Mouse (Mus musculus) thymus, adult 2 months (tissue): ENCODE results near the gene Dnah1. TPM values are rescaled to one million over a fixed set of nuclear protein-coding genes. Genes with fewer than 3 reads are reported as not detected.

Experiments
- DNase-seq: peaks from one replicate; pipeline ENCODE4 v3.0.0; 2021
- H3K27ac ChIP-seq: fragments of 200-500 bp; 2 replicates; pipeline ENCODE4 v1.5.1; 2012; ENCODE audit warnings: low read length, control low read depth; ENCODE audit not compliant: control insufficient read depth, insufficient read depth
- H3K27me3 ChIP-seq: fragments of 200-500 bp; 2 replicates; pipeline ENCODE4 v1.6.1; 2012; ENCODE audit warnings: mild to moderate bottlenecking, low read length, moderate library complexity, mixed read lengths; ENCODE audit not compliant: control insufficient read depth, insufficient read depth
- H3K36me3 ChIP-seq: fragments of 200-500 bp; 2 replicates; pipeline ENCODE4 v1.6.1; 2012; ENCODE audit warnings: mild to moderate bottlenecking, low read length, moderate library complexity; ENCODE audit not compliant: control insufficient read depth, insufficient read depth
- H3K4me1 ChIP-seq: fragments of 200-500 bp; replicated peaks from 2 replicates; pipeline ENCODE4 v1.6.1; 2012; ENCODE audit warnings: low read length; ENCODE audit not compliant: control insufficient read depth, insufficient read depth
- H3K4me3 ChIP-seq: fragments of 200-500 bp; 2 replicates; pipeline ENCODE4 v1.5.1; 2012; ENCODE audit warnings: mild to moderate bottlenecking, low read length, control low read depth, moderate library complexity; ENCODE audit not compliant: control insufficient read depth, insufficient read depth
- CTCF ChIP-seq: fragments of 200-500 bp; IDR thresholded peaks from 2 replicates; pipeline ENCODE4 v1.5.1; 2012; ENCODE audit warnings: mild to moderate bottlenecking, control low read depth, low read length, moderate library complexity, borderline replicate concordance; ENCODE audit not compliant: control insufficient read depth, poor library complexity, insufficient read depth; ENCODE audit errors: extremely low read depth
- POLR2A ChIP-seq: fragments of 200-500 bp; IDR thresholded peaks from 2 replicates; pipeline ENCODE4 v1.6.1; 2012; ENCODE audit warnings: mild to moderate bottlenecking, low read length, control low read depth, moderate library complexity; ENCODE audit not compliant: control insufficient read depth, poor library complexity, insufficient read depth; ENCODE audit errors: extremely low read depth
- WGBS: fragments of 180-500 bp; shearing (Covaris S2); methylation state at CpG from one replicate; pipeline ENCODE4 v1.1.7; 2018; 5-methylcytosine and 5-hydroxymethylcytosine counted together
- polyA plus RNA-seq: library from polyadenylated mRNA; depleted of rRNA; stranded (reverse); fragments of >200 nt; gene quantifications from 2 replicates; pipeline ENCODE4 v1.2.3, GENCODE M21; 2012

The Dnah1 gene
- polyA plus RNA-seq, 1 experiment: 0.39 TPM

DNA sequence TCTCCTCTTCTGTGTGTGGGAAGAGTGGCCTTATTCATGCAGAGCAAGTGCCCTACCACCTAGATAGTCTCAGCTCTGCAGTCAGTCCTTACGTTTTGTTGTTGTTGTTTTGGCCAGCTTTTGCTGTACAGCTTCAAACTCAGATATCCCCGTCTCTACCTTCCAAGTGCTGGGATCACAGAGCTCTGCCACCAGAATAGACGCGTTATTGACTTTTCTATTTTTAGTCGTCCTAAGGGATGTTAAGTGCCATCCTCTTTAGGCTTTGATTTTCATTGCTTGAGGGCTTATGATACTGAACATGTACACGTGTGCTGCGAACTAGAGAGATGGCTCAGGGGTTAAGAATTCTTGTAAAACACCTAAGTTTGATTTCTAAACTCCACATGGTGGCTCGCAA, 19.5 kb upstream of the Dnah1 start:
- no peak overlapping the region for H3K27ac ChIP-seq
- WGBS: 97% methylated on average over 8 of the region's 8 CpGs

DNA sequence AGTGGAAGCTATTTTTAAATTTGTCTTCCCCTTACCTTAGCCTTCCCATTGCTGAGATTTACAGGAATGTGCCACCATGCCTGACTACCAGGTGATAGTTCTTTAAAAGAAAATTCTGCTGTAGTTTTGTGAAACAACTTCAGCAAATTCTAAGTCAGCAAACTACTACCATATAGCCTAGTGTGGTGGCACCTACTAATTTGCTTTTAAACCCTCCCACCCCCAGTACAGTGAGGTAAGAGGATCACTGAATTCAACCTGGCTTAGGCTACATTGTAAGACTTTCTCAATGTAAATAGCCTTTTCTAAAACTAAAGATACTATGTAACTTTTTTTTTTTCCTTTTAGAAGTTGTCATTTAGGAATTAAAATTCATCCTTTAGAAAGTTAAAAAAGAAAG, 14.3 kb upstream of the Dnah1 start:
- TF ChIP-seq POLR2A: no peak
- TF ChIP-seq CTCF: no peak
- peaks cover 4% of the 10 kb centered on the region for H3K36me3 ChIP-seq
- H3K4me1 ChIP-seq: peaks cover 2% of the 10 kb centered on the region; the same call in 1 of the 2 replicates
- H3K27ac ChIP-seq: 0 out of 2 replicates have a peak overlapping the region, but pooled peaks have one; percentile 44
- no peak for DNase-seq
- H3K4me3 ChIP-seq: no peak overlapping the region
- H3K27me3 ChIP-seq: no peaks in the 10 kb centered on the region

More for the DNA sequence above, 19.5 kb upstream of the Dnah1 start:
- Histone ChIP-seq H3K4me1 (no peaks in the 10 kb centered on the region), H3K36me3 (peaks cover 31% of the 10 kb centered on the region), H3K27me3 (no peaks in the 10 kb centered on the region), H3K4me3 (no peak overlapping the region)
- DNase-seq: no peak
- TF ChIP-seq POLR2A (no peak), CTCF (no peak)

DNA sequence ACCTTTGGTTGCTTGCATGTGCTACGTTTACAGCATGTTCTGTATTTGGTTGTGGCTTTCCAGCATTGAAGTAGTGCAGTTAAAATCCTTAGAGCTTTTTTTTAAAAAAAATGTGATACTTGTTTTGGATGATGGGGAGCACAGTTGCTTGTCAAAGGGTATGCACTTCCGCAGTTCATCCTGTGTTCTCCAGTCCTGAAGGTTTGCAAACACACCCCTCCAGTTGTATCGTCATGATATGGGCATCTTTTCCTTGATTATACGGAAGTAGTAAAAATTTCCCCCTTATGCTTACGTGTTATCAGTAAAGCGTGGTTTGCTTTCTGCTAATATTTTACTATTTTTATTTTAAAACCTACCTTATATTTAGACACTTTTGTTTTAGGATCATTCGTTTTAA, 13.7 kb upstream of the Dnah1 start:
- Histone ChIP-seq H3K27me3 (no peaks in the 10 kb centered on the region), H3K36me3 (peaks cover 4% of the 10 kb centered on the region), H3K4me1 (peaks cover 2% of the 10 kb centered on the region; the same call in 1 of the 2 replicates), H3K4me3 (no peak overlapping the region), H3K27ac (no peak overlapping the region)
- no peak for DNase-seq
- WGBS: 5% methylated on average over 7 of the region's 7 CpGs
- TF ChIP-seq POLR2A (no peak), CTCF (no peak)

DNA sequence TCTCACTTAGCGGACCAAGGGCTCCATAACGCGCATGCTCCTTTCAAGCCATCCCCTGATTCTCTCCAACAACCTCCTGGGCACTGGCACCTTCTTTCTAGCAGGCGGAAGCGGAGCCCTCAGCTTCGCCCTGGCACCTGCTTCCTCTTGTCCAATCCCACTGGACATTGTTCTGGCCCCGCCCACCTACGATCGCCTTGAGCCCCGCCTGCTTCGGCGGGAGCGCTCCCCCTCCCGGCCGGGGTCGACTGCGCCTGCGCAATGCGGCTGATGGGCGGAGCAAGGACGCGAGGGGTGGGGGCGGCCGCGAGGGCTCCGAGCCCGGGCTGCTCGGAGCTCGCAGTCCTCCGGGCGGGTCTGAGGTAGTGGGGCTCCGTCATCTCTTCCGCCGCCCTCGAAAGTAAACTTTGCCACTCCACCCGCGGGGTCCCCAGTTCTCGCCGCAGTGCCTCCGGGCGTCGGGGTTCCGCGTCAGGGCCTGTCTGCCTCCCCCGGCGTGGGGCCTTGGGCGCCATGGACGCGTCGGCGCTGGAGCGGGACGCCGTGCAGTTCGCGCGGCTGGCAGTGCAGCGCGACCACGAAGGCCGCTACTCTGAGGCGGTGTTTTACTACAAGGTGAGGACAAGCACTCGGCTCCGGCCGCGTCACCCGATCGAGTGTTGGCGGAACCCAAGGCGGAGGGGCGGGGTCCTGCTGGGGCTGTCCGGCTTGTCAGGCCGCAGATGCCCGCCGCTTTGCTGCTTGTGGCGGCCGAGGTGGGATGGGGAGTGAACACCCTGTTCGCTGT, 12.9 kb upstream of the Dnah1 start, which contains the start of gene Capn7:
TSS of gene Capn7 (plus strand) at position 270 of the 787 bp plus-strand sequence.
- Histone ChIP-seq H3K4me1 (peaks cover 2% of the 10 kb centered on the region; the same call in 1 of the 2 replicates), H3K27me3 (no peaks in the 10 kb centered on the region), H3K4me3 (peak within 1 kb of the TSS; percentile 87), H3K27ac (peak within 1 kb of the TSS; percentile 45), H3K36me3 (peaks cover 4% of the 10 kb centered on the region)
- TF ChIP-seq CTCF (peak; percentile 63), POLR2A (peak; percentile 98)
- peak; percentile 98 for DNase-seq
- WGBS: under 1% methylated on average over 78 of the region's 78 CpGs

DNA sequence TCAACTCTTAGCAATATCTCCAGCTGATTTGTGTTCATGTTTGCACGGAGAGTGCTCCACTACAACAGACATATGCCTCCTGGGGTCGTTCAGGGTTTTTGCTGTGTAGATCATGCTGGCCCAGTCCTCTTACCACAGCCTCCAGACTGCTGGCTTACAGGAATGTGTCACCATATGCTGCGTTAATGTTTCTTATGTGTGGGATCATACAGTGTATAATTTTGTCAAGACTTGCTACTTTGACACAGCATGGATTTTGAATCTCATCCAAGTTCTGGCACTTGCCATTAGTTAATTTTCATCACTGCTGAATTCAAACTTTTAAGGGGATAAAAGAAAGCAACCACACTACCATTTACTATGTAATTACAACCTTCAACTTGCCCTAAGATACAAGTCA, 12.1 kb upstream of the Dnah1 start:
- TF ChIP-seq POLR2A (no peak), CTCF (no peak)
- DNase-seq: no peak
- no peak overlapping the region for H3K27ac ChIP-seq
- H3K4me3 ChIP-seq: no peak overlapping the region
- peaks cover 2% of the 10 kb centered on the region; the same call in 1 of the 2 replicates for H3K4me1 ChIP-seq
- 68% methylated on average over 3 of the region's 3 CpGs for WGBS
- H3K36me3 ChIP-seq: peaks cover 3% of the 10 kb centered on the region
- no peaks in the 10 kb centered on the region for H3K27me3 ChIP-seq

DNA sequence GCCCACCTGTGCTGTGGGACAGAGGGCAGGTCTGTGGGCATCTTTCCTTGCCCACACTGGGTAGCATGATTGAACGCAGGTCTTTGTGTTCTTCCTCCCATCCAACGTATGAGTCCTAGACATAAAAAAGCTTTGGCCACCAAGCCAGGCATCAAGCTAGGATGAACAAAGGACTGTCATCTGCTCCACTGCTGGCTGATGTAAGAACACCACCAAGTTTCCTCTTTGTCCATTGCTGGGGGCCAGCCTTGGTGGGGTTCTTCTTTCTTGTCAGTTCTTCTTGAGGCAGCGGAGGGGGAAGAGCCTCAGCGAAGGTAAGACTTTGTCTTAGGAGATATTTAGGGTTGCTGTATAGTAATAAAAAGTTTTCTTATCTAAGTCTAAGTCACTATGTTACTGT, 7.3 kb upstream of the Dnah1 start:
- 84% methylated on average over 4 of the region's 4 CpGs for WGBS
- Histone ChIP-seq H3K36me3 (no peaks in the 10 kb centered on the region), H3K4me3 (no peak overlapping the region), H3K27me3 (no peaks in the 10 kb centered on the region), H3K27ac (no peak overlapping the region), H3K4me1 (no peaks in the 10 kb centered on the region)
- no peak for TF ChIP-seq CTCF
- no peak for TF ChIP-seq POLR2A
- DNase-seq: no peak

DNA sequence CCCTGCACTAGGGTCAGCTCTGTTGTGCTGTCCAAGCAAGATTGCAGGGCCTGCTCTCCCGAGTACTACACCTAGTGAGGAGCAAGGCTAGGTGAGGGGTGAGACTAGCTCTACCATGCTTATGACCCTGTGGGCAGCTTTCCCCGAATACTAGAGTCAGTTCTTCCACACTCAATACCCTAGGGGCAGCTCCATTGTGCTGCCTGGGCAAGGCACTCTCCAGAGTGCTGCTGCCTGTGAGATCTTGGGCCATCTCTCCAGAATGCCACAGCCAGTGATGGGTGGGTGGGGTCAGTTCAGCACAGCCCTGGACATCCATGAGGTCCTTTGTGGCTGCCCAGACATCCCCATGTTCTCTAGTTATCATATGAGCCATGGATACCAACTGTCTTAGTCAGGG, 6.0 kb upstream of the Dnah1 start:
- Histone ChIP-seq H3K4me1 (no peaks in the 10 kb centered on the region), H3K27ac (no peak overlapping the region), H3K36me3 (no peaks in the 10 kb centered on the region), H3K27me3 (no peaks in the 10 kb centered on the region), H3K4me3 (no peak overlapping the region)
- WGBS: 83% methylated on average over 2 of the region's 2 CpGs
- TF ChIP-seq POLR2A (no peak), CTCF (no peak)
- DNase-seq: no peak
